Mouse (Mus musculus): ENCODE results near the gene Tpk1.

The Tpk1 gene

GRCm38 (mm10) chr6:43363291-43363820, 302.7 kb downstream of the Tpk1 start:
- no peak for DNase-seq (ENCODE audit: extremely low read depth, low read depth, low spot score)

GRCm38 (mm10) chr6:43361248-43361647, 304.8 kb downstream of the Tpk1 start:
- DNase-seq (ENCODE audit: extremely low read depth, low read depth, low spot score): no peak

GRCm38 (mm10) chr6:43360214-43360613, 305.9 kb downstream of the Tpk1 start:
- no peak for DNase-seq (ENCODE audit: extremely low read depth, low read depth, low spot score)

GRCm38 (mm10) chr6:43354562-43355241, 311.4 kb downstream of the Tpk1 start:
- no peak for DNase-seq (ENCODE audit: extremely low read depth, low read depth, low spot score)

GRCm38 (mm10) chr6:43353446-43353845, 312.6 kb downstream of the Tpk1 start:
- no peak for DNase-seq (ENCODE audit: extremely low read depth, low read depth, low spot score)

GRCm38 (mm10) chr6:43349083-43349482, 317.0 kb downstream of the Tpk1 start:
- DNase-seq (ENCODE audit: extremely low read depth, low read depth, low spot score): no peak

- no peak for DNase-seq (ENCODE audit: extremely low read depth, low read depth, low spot score)
These were observed 318.4 kb downstream of the Tpk1 start for GRCm38 (mm10) chr6:43347637-43348036.

- no peak for DNase-seq (ENCODE audit: extremely low read depth, low read depth, low spot score)
These were observed 323.1 kb downstream of the Tpk1 start for GRCm38 (mm10) chr6:43343006-43343405.

GRCm38 (mm10) chr6:43342386-43342785, 323.7 kb downstream of the Tpk1 start:
- no peak for DNase-seq (ENCODE audit: extremely low read depth, low read depth, low spot score)

GRCm38 (mm10) chr6:43338804-43339203, 327.3 kb downstream of the Tpk1 start:
- DNase-seq (ENCODE audit: extremely low read depth, low read depth, low spot score): no peak

- DNase-seq (ENCODE audit: extremely low read depth, low read depth, low spot score): peak; percentile 79
These were observed 328.6 kb downstream of the Tpk1 start for GRCm38 (mm10) chr6:43337491-43337961.

- no peak for DNase-seq (ENCODE audit: extremely low read depth, low read depth, low spot score)
These were observed 330.4 kb downstream of the Tpk1 start for GRCm38 (mm10) chr6:43335619-43336234.

GRCm38 (mm10) chr6:43333479-43333878, 332.6 kb downstream of the Tpk1 start:
- no peak for DNase-seq (ENCODE audit: extremely low read depth, low read depth, low spot score)

GRCm38 (mm10) chr6:43312961-43313656, 353.0 kb downstream of the Tpk1 start:
- DNase-seq (ENCODE audit: extremely low read depth, low read depth, low spot score): no peak

- DNase-seq (ENCODE audit: extremely low read depth, low read depth, low spot score): no peak
These were observed 353.5 kb downstream of the Tpk1 start for GRCm38 (mm10) chr6:43312546-43312945.

GRCm38 (mm10) chr6:43310071-43310470, 356.0 kb downstream of the Tpk1 start:
- no peak for DNase-seq (ENCODE audit: extremely low read depth, low read depth, low spot score)

- no peak for DNase-seq (ENCODE audit: extremely low read depth, low read depth, low spot score)
These were observed 356.6 kb downstream of the Tpk1 start, which contains the start of gene Nobox for GRCm38 (mm10) chr6:43309454-43309853. Nobox (minus strand) TSS chr6:43309554.

- DNase-seq (ENCODE audit: extremely low read depth, low read depth, low spot score): no peak
These were observed 368.6 kb downstream of the Tpk1 start for GRCm38 (mm10) chr6:43297508-43297850.

- DNase-seq (ENCODE audit: extremely low read depth, low read depth, low spot score): no peak
These were observed 369.1 kb downstream of the Tpk1 start for GRCm38 (mm10) chr6:43296798-43297507.

- no peak for DNase-seq (ENCODE audit: extremely low read depth, low read depth, low spot score)
These were observed 370.2 kb downstream of the Tpk1 start for GRCm38 (mm10) chr6:43295908-43296307.

Measured in fat pad, adult 2 months (tissue).